Mouse (Mus musculus) midbrain, embryonic 11.5 days (tissue): ENCODE results near the gene Pla2g4e. TPM values are rescaled to one million over a fixed set of nuclear protein-coding genes. Genes with fewer than 3 reads are reported as not detected.
A peak's percentile ranks its signal among the peaks of the same experiment; 100 is the strongest.

Source experiments
- ATAC-seq: fragments of 200-750 bp; cut with Nextera tagmentation; 2 replicates; pipeline ENCODE4 v1.8.0; 2017; ENCODE audit warnings: moderate TSS enrichment, moderate library complexity; ENCODE audit not compliant: low FRiP score
- DNase-seq: peaks from one replicate; pipeline ENCODE4 v3.0.0; 2015; ENCODE audit warnings: low spot score; ENCODE audit errors: missing footprints
- H3K27ac ChIP-seq: fragments of 300-500 bp; sonication (generic); 2 replicates; pipeline ENCODE4 v1.5.1; 2014; ENCODE audit warnings: low read depth, low read length
- H3K27me3 ChIP-seq: fragments of 300-500 bp; sonication (generic); 2 replicates; pipeline ENCODE4 v1.6.1; 2014; ENCODE audit warnings: mild to moderate bottlenecking, low read length, moderate library complexity, mixed read lengths; ENCODE audit not compliant: control insufficient read depth, insufficient read depth
- H3K36me3 ChIP-seq: fragments of 300-500 bp; sonication (generic); 2 replicates; pipeline ENCODE4 v1.6.1; 2014; ENCODE audit warnings: mild to moderate bottlenecking, low read length, moderate library complexity, mixed read lengths; ENCODE audit not compliant: control insufficient read depth, insufficient read depth
- H3K4me1 ChIP-seq: fragments of 300-500 bp; sonication (generic); 2 replicates; pipeline ENCODE4 v1.6.1; 2014; ENCODE audit warnings: low read length; ENCODE audit not compliant: control insufficient read depth, insufficient read depth
- H3K4me2 ChIP-seq: fragments of 300-500 bp; sonication (generic); 2 replicates; pipeline ENCODE4 v1.6.1; 2014; ENCODE audit warnings: mild to moderate bottlenecking, moderate library complexity
- H3K4me3 ChIP-seq: fragments of 300-500 bp; sonication (generic); 2 replicates; pipeline ENCODE4 v1.5.1; 2014; ENCODE audit warnings: low read depth, low read length
- H3K9ac ChIP-seq: fragments of 300-500 bp; sonication (generic); 2 replicates; pipeline ENCODE4 v1.6.1; 2014; ENCODE audit warnings: low read length
- H3K9me3 ChIP-seq: fragments of 300-500 bp; sonication (generic); 2 replicates; pipeline ENCODE4 v1.6.1; 2016; ENCODE audit warnings: low read length; ENCODE audit not compliant: control insufficient read depth
- WGBS: fragments of 180-500 bp; shearing (Covaris S2); extraction: QIAGEN DNeasy Blood & Tissue Kit; methylation state at CpG from one replicate; pipeline ENCODE4 v1.1.7; 2014; 5-methylcytosine and 5-hydroxymethylcytosine counted together
- polyA plus RNA-seq: library from polyadenylated mRNA; unstranded; fragments of >200 nt; fragmentation: Nextera tagmentation; extraction: Ambion mirVana; gene quantifications from 2 replicates; pipeline ENCODE4 v1.2.1, GENCODE M21; 2014

Gene Pla2g4e
- polyA plus RNA-seq, 1 experiment from 2014 or later, result 0.04 TPM

- WGBS, result 15% methylated on average over 8 of the region's 8 CpGs
- Histone ChIP-seq H3K4me3 (no peak overlapping the region), H3K4me2 (no peak overlapping the region), H3K9me3 (no peaks in the 10 kb centered on the region), H3K4me1 (no peaks in the 10 kb centered on the region), H3K36me3 (no peaks in the 10 kb centered on the region), H3K27ac (no peak overlapping the region), H3K9ac (no peak overlapping the region), H3K27me3 (no peaks in the 10 kb centered on the region; the same call in 1 of the 2 replicates)
- DNase-seq, result peak; percentile 88
- ATAC-seq, result no peak
Measured at GRCm38 (mm10) chr2:120279961-120280360, 34.8 kb upstream of the Pla2g4e start.

- Histone ChIP-seq H3K36me3 (no peaks in the 10 kb centered on the region), H3K4me1 (no peaks in the 10 kb centered on the region), H3K27me3 (no peaks in the 10 kb centered on the region), H3K27ac (no peak overlapping the region), H3K4me2 (no peak overlapping the region), H3K9me3 (no peaks in the 10 kb centered on the region), H3K9ac (no peak overlapping the region), H3K4me3 (no peak overlapping the region)
- DNase-seq, result no peak
- WGBS, result 82% methylated on average over 4 of the region's 4 CpGs
- ATAC-seq, result no peak
Measured at GRCm38 (mm10) chr2:120276951-120277350, 31.8 kb upstream of the Pla2g4e start.

GRCm38 (mm10) chr2:120268635-120269034 lies 23.5 kb upstream of the Pla2g4e start:
- no peak overlapping the region for H3K27ac ChIP-seq
- H3K4me2 ChIP-seq, result peak overlapping the region; percentile 11; the same call in 1 of the 2 replicates
- WGBS, result 1% methylated on average over 9 of the region's 9 CpGs
- 0 out of 2 replicates have a peak, but pooled peaks cover 2% of the 10 kb centered on the region for H3K4me1 ChIP-seq
- DNase-seq (no peak), ATAC-seq (0 out of 2 replicates have a peak, but pooled peaks have one; percentile 19)
- H3K9me3 ChIP-seq, result no peaks in the 10 kb centered on the region
- no peak overlapping the region for H3K9ac ChIP-seq
- no peaks in the 10 kb centered on the region for H3K27me3 ChIP-seq
- H3K4me3 ChIP-seq, result no peak overlapping the region
- no peaks in the 10 kb centered on the region for H3K36me3 ChIP-seq

GRCm38 (mm10) chr2:120265523-120265922 lies 20.4 kb upstream of the Pla2g4e start:
- no peaks in the 10 kb centered on the region for H3K36me3 ChIP-seq
- no peak overlapping the region for H3K4me2 ChIP-seq
- ATAC-seq (no peak), DNase-seq (no peak)
- H3K27ac ChIP-seq, result no peak overlapping the region
- 0 out of 2 replicates have a peak, but pooled peaks cover 2% of the 10 kb centered on the region for H3K4me1 ChIP-seq
- no peaks in the 10 kb centered on the region for H3K9me3 ChIP-seq
- no peaks in the 10 kb centered on the region for H3K27me3 ChIP-seq
- 72% methylated on average over 6 of the region's 6 CpGs for WGBS
- no peak overlapping the region for H3K4me3 ChIP-seq
- H3K9ac ChIP-seq, result no peak overlapping the region

GRCm38 (mm10) chr2:120264858-120265257 lies 19.7 kb upstream of the Pla2g4e start:
- Histone ChIP-seq H3K4me1 (0 out of 2 replicates have a peak, but pooled peaks cover 2% of the 10 kb centered on the region), H3K4me2 (no peak overlapping the region), H3K9me3 (no peaks in the 10 kb centered on the region), H3K27ac (no peak overlapping the region), H3K27me3 (no peaks in the 10 kb centered on the region), H3K4me3 (no peak overlapping the region), H3K36me3 (no peaks in the 10 kb centered on the region), H3K9ac (no peak overlapping the region)
- WGBS, result 63% methylated on average over 10 of the region's 10 CpGs
- ATAC-seq, result no peak
- DNase-seq, result no peak

GRCm38 (mm10) chr2:120262876-120263275 lies 17.7 kb upstream of the Pla2g4e start:
- ATAC-seq (no peak), DNase-seq (no peak)
- WGBS, result 17% methylated on average over 1 of the region's 1 CpGs
- no peaks in the 10 kb centered on the region for H3K4me1 ChIP-seq
- H3K4me2 ChIP-seq, result no peak overlapping the region
- no peaks in the 10 kb centered on the region for H3K36me3 ChIP-seq
- no peaks in the 10 kb centered on the region for H3K9me3 ChIP-seq
- H3K9ac ChIP-seq, result no peak overlapping the region
- no peak overlapping the region for H3K4me3 ChIP-seq
- no peak overlapping the region for H3K27ac ChIP-seq
- no peaks in the 10 kb centered on the region for H3K27me3 ChIP-seq

- no peaks in the 10 kb centered on the region for H3K27me3 ChIP-seq
- no peak for DNase-seq
- no peaks in the 10 kb centered on the region for H3K9me3 ChIP-seq
- no peak overlapping the region for H3K27ac ChIP-seq
- 76% methylated on average over 3 of the region's 3 CpGs for WGBS
- H3K4me2 ChIP-seq, result no peak overlapping the region
- H3K4me3 ChIP-seq, result no peak overlapping the region
- ATAC-seq, result no peak
- H3K4me1 ChIP-seq, result no peaks in the 10 kb centered on the region
- H3K36me3 ChIP-seq, result no peaks in the 10 kb centered on the region
- H3K9ac ChIP-seq, result no peak overlapping the region
Measured at GRCm38 (mm10) chr2:120261346-120261745, 16.2 kb upstream of the Pla2g4e start.

- DNase-seq (no peak), ATAC-seq (no peak)
- H3K27ac ChIP-seq, result no peak overlapping the region
- H3K36me3 ChIP-seq, result no peaks in the 10 kb centered on the region
- H3K9ac ChIP-seq, result no peak overlapping the region
- no peaks in the 10 kb centered on the region for H3K9me3 ChIP-seq
- H3K27me3 ChIP-seq, result no peaks in the 10 kb centered on the region
- H3K4me1 ChIP-seq, result no peaks in the 10 kb centered on the region
- H3K4me2 ChIP-seq, result no peak overlapping the region
- no peak overlapping the region for H3K4me3 ChIP-seq
Measured at GRCm38 (mm10) chr2:120256259-120256658, 11.1 kb upstream of the Pla2g4e start.

GRCm38 (mm10) chr2:120252644-120253043 lies 7.5 kb upstream of the Pla2g4e start:
- DNase-seq (no peak), ATAC-seq (no peak)
- Histone ChIP-seq H3K9me3 (no peaks in the 10 kb centered on the region), H3K4me2 (no peak overlapping the region), H3K27ac (no peak overlapping the region), H3K9ac (no peak overlapping the region), H3K27me3 (no peaks in the 10 kb centered on the region), H3K4me3 (no peak overlapping the region), H3K36me3 (no peaks in the 10 kb centered on the region), H3K4me1 (no peaks in the 10 kb centered on the region)
- WGBS, result 97% methylated on average over 6 of the region's 6 CpGs
